Mouse (Mus musculus) stomach, embryonic 16.5 days (tissue): ENCODE results near the gene Tmem200a. TPM values are rescaled to one million over a fixed set of nuclear protein-coding genes. Genes with fewer than 3 reads are reported as not detected.

ENCODE experiments used
- ATAC-seq: fragments of 200-750 bp; cut with Nextera tagmentation; 2 replicates; pipeline ENCODE4 v1.8.0; 2017; ENCODE audit warnings: moderate number of reproducible peaks, moderate TSS enrichment; ENCODE audit not compliant: insufficient read depth, low FRiP score
- H3K27ac ChIP-seq: fragments of 300-500 bp; sonication (generic); 2 replicates; pipeline ENCODE4 v1.5.1; 2014; ENCODE audit warnings: low read length
- H3K27me3 ChIP-seq: fragments of 300-500 bp; sonication (generic); 2 replicates; pipeline ENCODE4 v1.6.1; 2014; ENCODE audit warnings: low read length, control low read depth, mixed read lengths; ENCODE audit not compliant: control insufficient read depth, insufficient read depth
- H3K36me3 ChIP-seq: fragments of 300-500 bp; sonication (generic); 2 replicates; pipeline ENCODE4 v1.6.1; 2014; ENCODE audit warnings: low read length; ENCODE audit not compliant: control insufficient read depth, insufficient read depth
- H3K4me1 ChIP-seq: fragments of 300-500 bp; sonication (generic); 2 replicates; pipeline ENCODE4 v1.6.1; 2014; ENCODE audit warnings: low read length, control low read depth, mixed read lengths; ENCODE audit not compliant: control insufficient read depth, insufficient read depth
- H3K4me2 ChIP-seq: fragments of 300-500 bp; sonication (generic); 2 replicates; pipeline ENCODE4 v1.6.1; 2014; ENCODE audit warnings: low read depth, low read length, mixed read lengths
- H3K4me3 ChIP-seq: fragments of 300-500 bp; sonication (generic); replicated peaks from 2 replicates; pipeline ENCODE4 v1.5.1; 2014; ENCODE audit warnings: mild to moderate bottlenecking, low read length
- H3K9ac ChIP-seq: fragments of 300-500 bp; sonication (generic); 2 replicates; pipeline ENCODE4 v1.6.1; 2014; ENCODE audit warnings: low read length
- H3K9me3 ChIP-seq: fragments of 300-500 bp; sonication (generic); replicated peaks from 2 replicates; pipeline ENCODE4 v1.6.1; 2016; ENCODE audit warnings: low read length, control low read depth; ENCODE audit not compliant: control insufficient read depth
- WGBS: fragments of 180-500 bp; shearing (Covaris S2); extraction: QIAGEN DNeasy Blood & Tissue Kit; methylation state at CpG from one replicate; pipeline ENCODE4 v1.1.7; 2014; 5-methylcytosine and 5-hydroxymethylcytosine counted together
- polyA plus RNA-seq: library from polyadenylated mRNA; unstranded; fragments of >200 nt; fragmentation: Nextera tagmentation; extraction: Ambion mirVana; gene quantifications from 2 replicates; pipeline ENCODE4 v1.2.1, GENCODE M21; 2015

Gene Tmem200a
- 17.0 and 18.7 TPM in 2 replicates for polyA plus RNA-seq

- peak within 1 kb of the TSS; percentile 80 for H3K9ac ChIP-seq
- H3K36me3 ChIP-seq: no peaks in the 10 kb centered on the region
- H3K4me2 ChIP-seq: peak within 1 kb of the TSS; percentile 74
- H3K4me3 ChIP-seq: peak within 1 kb of the TSS; percentile 68
- peak within 1 kb of the TSS; percentile 39; the same call in 1 of the 2 replicates for H3K27ac ChIP-seq
- 1% methylated on average over 46 of the region's 46 CpGs for WGBS
- no peaks in the 10 kb centered on the region for H3K9me3 ChIP-seq
- ATAC-seq: peak; percentile 77; the same call in 1 of the 2 replicates
- H3K4me1 ChIP-seq: no peaks in the 10 kb centered on the region
- H3K27me3 ChIP-seq: no peaks in the 10 kb centered on the region
Measured at GRCm38 (mm10) chr10:26078521-26079142, at the start of gene Tmem200a. Gene Tmem200a, minus strand, starts transcription at chr10:26079052.

DNA sequence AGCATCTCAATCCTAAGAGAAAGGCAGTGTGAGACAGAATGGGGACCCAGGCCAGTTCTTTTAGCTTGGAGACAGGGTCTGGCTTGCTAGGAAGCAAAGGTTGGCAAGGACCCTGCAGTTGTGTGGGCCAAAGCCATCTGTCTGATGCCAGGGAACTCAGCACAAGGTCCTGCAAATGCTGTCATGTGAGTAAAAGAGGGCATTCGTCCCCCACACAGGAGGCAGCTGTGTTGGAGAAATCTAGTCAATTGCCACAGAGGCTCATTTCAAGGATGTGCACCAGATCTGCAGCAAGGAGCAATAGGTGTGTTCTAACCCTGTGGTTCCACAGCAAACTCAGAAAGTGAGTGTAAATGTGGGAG lies 41.0 kb upstream of the Tmem200a start:
- Histone ChIP-seq H3K9me3 (no peaks in the 10 kb centered on the region), H3K27me3 (no peaks in the 10 kb centered on the region), H3K4me1 (no peaks in the 10 kb centered on the region), H3K9ac (no peak overlapping the region), H3K4me2 (no peak overlapping the region), H3K27ac (no peak overlapping the region), H3K4me3 (no peak overlapping the region), H3K36me3 (no peaks in the 10 kb centered on the region)
- 75% methylated on average over 1 of the region's 1 CpGs for WGBS
- no peak for ATAC-seq

DNA sequence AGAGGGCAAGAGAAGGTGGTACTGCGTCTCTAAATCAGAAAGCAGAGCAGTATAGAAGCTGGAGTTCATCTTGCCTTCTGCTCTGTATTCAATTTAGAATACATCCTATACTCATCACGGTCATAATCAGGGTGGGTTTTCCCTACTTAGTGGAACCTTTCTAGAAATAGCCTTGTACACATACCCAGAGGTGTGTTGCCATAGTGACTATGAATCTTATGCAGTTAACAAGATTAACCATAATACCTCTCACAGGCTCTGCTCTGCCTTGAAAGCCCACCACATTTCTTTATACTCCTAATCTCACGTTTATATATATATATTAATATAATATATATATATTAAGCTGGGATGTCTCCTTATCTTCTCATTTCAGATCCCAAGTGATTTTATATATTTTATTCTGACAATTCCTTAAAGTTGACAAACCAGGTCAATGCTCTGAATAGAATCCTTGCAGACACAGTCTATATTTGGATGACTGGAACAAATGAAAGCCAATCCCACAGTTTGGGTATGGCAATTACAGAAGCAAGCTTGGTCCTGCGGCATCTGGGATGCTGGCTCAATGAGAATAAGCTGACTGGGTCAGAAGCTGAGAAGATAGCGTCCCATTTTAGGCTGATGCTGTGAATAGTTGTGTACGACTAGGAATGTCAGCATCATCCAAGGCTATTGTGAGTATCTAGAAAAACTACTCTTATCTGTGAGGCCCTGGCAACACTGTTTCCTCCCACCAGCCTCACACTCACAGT lies 40.4 kb upstream of the Tmem200a start:
- no peaks in the 10 kb centered on the region for H3K36me3 ChIP-seq
- no peak overlapping the region for H3K27ac ChIP-seq
- no peaks in the 10 kb centered on the region for H3K4me1 ChIP-seq
- H3K4me2 ChIP-seq: no peak overlapping the region
- H3K9ac ChIP-seq: no peak overlapping the region
- ATAC-seq: no peak
- 88% methylated on average over 6 of the region's 6 CpGs for WGBS
- no peaks in the 10 kb centered on the region for H3K9me3 ChIP-seq
- no peaks in the 10 kb centered on the region for H3K27me3 ChIP-seq
- no peak overlapping the region for H3K4me3 ChIP-seq

DNA sequence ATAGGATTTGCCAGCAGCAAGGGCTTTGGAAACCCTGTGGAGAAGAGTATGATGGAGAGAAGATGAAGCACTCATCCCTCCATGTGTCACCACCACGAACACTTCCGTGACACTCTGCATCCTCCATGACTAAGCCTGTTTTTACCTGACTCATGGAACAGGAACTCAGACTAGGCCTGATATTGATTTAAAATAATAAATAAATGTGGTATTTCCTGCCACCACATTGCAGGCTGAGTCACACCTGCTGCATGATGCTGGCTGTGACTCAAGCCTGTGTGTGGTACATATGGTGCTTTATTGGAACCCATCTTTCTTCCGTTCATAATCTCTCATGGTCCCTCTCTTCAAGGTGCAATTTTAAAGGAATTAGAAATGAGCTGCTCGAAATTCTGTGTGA lies 35.6 kb upstream of the Tmem200a start:
- ATAC-seq: no peak
- Histone ChIP-seq H3K27ac (no peak overlapping the region), H3K36me3 (no peaks in the 10 kb centered on the region), H3K9me3 (no peaks in the 10 kb centered on the region), H3K4me3 (no peak overlapping the region), H3K4me1 (no peaks in the 10 kb centered on the region), H3K4me2 (no peak overlapping the region), H3K9ac (no peak overlapping the region), H3K27me3 (no peaks in the 10 kb centered on the region)
- WGBS: 83% methylated on average over 4 of the region's 4 CpGs

- no peak overlapping the region for H3K4me3 ChIP-seq
- H3K9ac ChIP-seq: no peak overlapping the region
- H3K27ac ChIP-seq: no peak overlapping the region
- H3K4me2 ChIP-seq: no peak overlapping the region
- H3K4me1 ChIP-seq: no peaks in the 10 kb centered on the region
- ATAC-seq: no peak
- WGBS: 80% methylated on average over 3 of the region's 3 CpGs
- H3K27me3 ChIP-seq: no peaks in the 10 kb centered on the region
- H3K9me3 ChIP-seq: no peaks in the 10 kb centered on the region
- no peaks in the 10 kb centered on the region for H3K36me3 ChIP-seq
Measured at GRCm38 (mm10) chr10:26103330-26103982, 24.6 kb upstream of the Tmem200a start.

GRCm38 (mm10) chr10:26082081-26082480 lies 3.2 kb upstream of the Tmem200a start:
- no peak for ATAC-seq
- Histone ChIP-seq H3K9ac (no peak overlapping the region), H3K27ac (no peak overlapping the region), H3K27me3 (no peaks in the 10 kb centered on the region), H3K4me1 (no peaks in the 10 kb centered on the region), H3K4me3 (no peak overlapping the region), H3K4me2 (no peak overlapping the region), H3K9me3 (no peaks in the 10 kb centered on the region), H3K36me3 (no peaks in the 10 kb centered on the region)
- 63% methylated on average over 4 of the region's 4 CpGs for WGBS

GRCm38 (mm10) chr10:26079678-26080077 lies 826 bp upstream of the Tmem200a start:
- no peaks in the 10 kb centered on the region for H3K27me3 ChIP-seq
- no peak overlapping the region for H3K9ac ChIP-seq
- no peak for ATAC-seq
- no peak overlapping the region for H3K4me2 ChIP-seq
- H3K4me3 ChIP-seq: no peak overlapping the region
- H3K9me3 ChIP-seq: no peaks in the 10 kb centered on the region
- no peak overlapping the region for H3K27ac ChIP-seq
- WGBS: 74% methylated on average over 3 of the region's 3 CpGs
- no peaks in the 10 kb centered on the region for H3K4me1 ChIP-seq
- no peaks in the 10 kb centered on the region for H3K36me3 ChIP-seq

GRCm38 (mm10) chr10:26077671-26078481 lies 976 bp downstream of the Tmem200a start, which contains the start of gene Gm9767:
Gene Gm9767, plus strand, starts transcription at chr10:26078255.
- H3K27me3 ChIP-seq: no peaks in the 10 kb centered on the region
- peak within 1 kb of the TSS; percentile 39; the same call in 1 of the 2 replicates for H3K27ac ChIP-seq
- ATAC-seq: peak; percentile 7; the same call in 1 of the 2 replicates
- no peaks in the 10 kb centered on the region for H3K36me3 ChIP-seq
- peak within 1 kb of the TSS; percentile 68 for H3K4me3 ChIP-seq
- H3K9me3 ChIP-seq: no peaks in the 10 kb centered on the region
- no peaks in the 10 kb centered on the region for H3K4me1 ChIP-seq
- peak within 1 kb of the TSS; percentile 74 for H3K4me2 ChIP-seq
- WGBS: under 1% methylated on average over 52 of the region's 52 CpGs
- H3K9ac ChIP-seq: peak within 1 kb of the TSS; percentile 80
